Mouse (Mus musculus) gastrocnemius, adult 2 months (tissue): ENCODE data around the gene Med24. TPM values are rescaled to one million over a fixed set of nuclear protein-coding genes. Genes with fewer than 3 reads are reported as not detected.
"Not testable (repeated sequence)": the region's sequence is repeated elsewhere in the genome, so short reads cannot be mapped to it uniquely, and the experiment has no call there.

ENCODE experiments used
- DNase-seq: peaks from one replicate; pipeline ENCODE4 v3.0.0; 2022
- H3K27ac ChIP-seq: fragments of 200-600 bp; 2 replicates; pipeline ENCODE4 v1.8.1; 2022; ENCODE audit warnings: mild to moderate bottlenecking
- H3K4me3 ChIP-seq: fragments of 200-600 bp; 2 replicates; pipeline ENCODE4 v1.8.1; 2022; ENCODE audit warnings: mild to moderate bottlenecking, moderate library complexity
- CTCF ChIP-seq: fragments of 200-600 bp; IDR thresholded peaks from 2 replicates; pipeline ENCODE4 v1.8.1; 2022; ENCODE audit warnings: antibody characterized with exemption, mild to moderate bottlenecking, moderate library complexity
- intact Hi-C: fragments of 180-260 bp; cut with DNase I; formaldehyde crosslinking; loops from one replicate; pipeline ENCODE4 v1.15.1; 2025
- total RNA-seq, 2 experiments: library from RNA; stranded (reverse); gene quantifications; 2 replicates each; pipeline ENCODE4 v1.2.3; 2021

The Med24 gene
- total RNA-seq, 2 experiments from 2014 or later = 52.0 to 58.4 TPM

- peak; percentile 90 for DNase-seq
- intact Hi-C loops = loop anchor here (1.0 kb wide), 1 partner anchor 52 kb away; no protein-coding TSS in a partner anchor
- Histone ChIP-seq H3K4me3 (peak overlapping the region; percentile 14), H3K27ac (peak overlapping the region; percentile 95)
- peak; percentile 75 for TF ChIP-seq CTCF
Measured at GRCm38 (mm10) chr11:98721458-98722226, 7.6 kb downstream of the Med24 start.

GRCm38 (mm10) chr11:98720756-98721155, 8.5 kb downstream of the Med24 start:
- DNase-seq = peak; percentile 15
- no peak overlapping the region for H3K4me3 ChIP-seq
- TF ChIP-seq CTCF = no peak
- intact Hi-C loops = loop anchor here (1.0 kb wide), 1 partner anchor 53 kb away; no protein-coding TSS in a partner anchor
- H3K27ac ChIP-seq = peak overlapping the region; percentile 95

DNA sequence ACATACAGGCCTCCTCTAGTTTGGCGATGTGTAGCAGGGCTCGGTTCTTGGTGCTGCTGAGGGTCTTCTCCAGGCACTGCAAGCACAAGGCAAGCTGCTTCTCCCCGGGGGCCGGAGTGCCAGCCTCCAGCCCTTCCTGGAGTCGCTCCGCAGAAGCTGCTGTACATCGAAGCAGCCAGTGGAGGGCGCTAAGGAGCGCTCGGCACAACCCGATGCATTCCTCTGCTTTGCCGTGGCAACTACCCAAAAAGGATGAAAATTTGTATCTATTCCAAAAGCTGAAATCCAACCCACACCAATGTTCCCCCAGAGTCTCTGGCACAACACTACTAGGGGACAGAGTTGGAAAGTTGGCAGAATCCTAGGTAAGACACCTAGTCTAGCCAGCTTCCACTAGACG, 11.3 kb downstream of the Med24 start:
- Histone ChIP-seq H3K4me3 (peak overlapping the region; percentile 43), H3K27ac (peak overlapping the region; percentile 95)
- intact Hi-C loops = loop anchor here (2.0 kb wide), 1 partner anchor 69 kb away; no protein-coding TSS in a partner anchor
- peak; percentile 88 for DNase-seq
- peak; percentile 98 for TF ChIP-seq CTCF

- peak; percentile 18 for DNase-seq
- H3K4me3 ChIP-seq = no peak overlapping the region
- H3K27ac ChIP-seq = no peak overlapping the region
- intact Hi-C loops = no loop called here
- TF ChIP-seq CTCF = no peak
Measured at GRCm38 (mm10) chr11:98715946-98716345, 13.3 kb downstream of the Med24 start.

GRCm38 (mm10) chr11:98713703-98714102, 15.5 kb downstream of the Med24 start:
- H3K27ac ChIP-seq = no peak overlapping the region
- no peak overlapping the region for H3K4me3 ChIP-seq
- TF ChIP-seq CTCF = no peak
- intact Hi-C loops = no loop called here
- peak; percentile 13 for DNase-seq

DNA sequence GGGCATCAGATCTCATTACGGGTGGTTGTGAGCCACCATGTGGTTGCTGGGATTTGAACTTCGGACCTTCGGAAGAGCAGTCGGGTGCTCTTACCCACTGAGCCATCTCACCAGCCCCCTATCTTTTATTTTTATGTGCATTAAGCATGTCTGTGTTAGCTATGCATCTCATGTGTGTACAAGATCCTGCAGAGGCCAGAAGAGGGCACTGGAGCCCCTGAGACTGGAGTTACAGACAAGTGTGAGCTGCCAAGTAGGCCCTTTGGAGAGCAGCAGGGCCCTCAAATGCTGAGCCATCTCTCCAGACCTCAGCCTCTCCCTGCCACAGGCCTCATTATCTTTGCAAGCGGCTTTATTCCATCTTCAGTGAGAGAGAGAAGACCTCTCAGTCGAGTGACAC, 17.2 kb downstream of the Med24 start:
- intact Hi-C loops, H3K27ac ChIP-seq, H3K4me3 ChIP-seq: not testable (repeated sequence)
- peak; percentile 46 for DNase-seq
- peak; percentile 46 for TF ChIP-seq CTCF

GRCm38 (mm10) chr11:98711046-98711434, 18.2 kb downstream of the Med24 start:
- peak overlapping the region; percentile 36; the same call in 1 of the 2 replicates for H3K4me3 ChIP-seq
- H3K27ac ChIP-seq = peak overlapping the region; percentile 73
- no peak for TF ChIP-seq CTCF
- intact Hi-C loops = no loop called here
- peak; percentile 21 for DNase-seq

- H3K27ac ChIP-seq = peak overlapping the region; percentile 73
- peak overlapping the region; percentile 36 for H3K4me3 ChIP-seq
- intact Hi-C loops = no loop called here
- peak; percentile 93 for TF ChIP-seq CTCF
- peak; percentile 89 for DNase-seq
Measured at GRCm38 (mm10) chr11:98710416-98711045, 18.7 kb downstream of the Med24 start.

DNA sequence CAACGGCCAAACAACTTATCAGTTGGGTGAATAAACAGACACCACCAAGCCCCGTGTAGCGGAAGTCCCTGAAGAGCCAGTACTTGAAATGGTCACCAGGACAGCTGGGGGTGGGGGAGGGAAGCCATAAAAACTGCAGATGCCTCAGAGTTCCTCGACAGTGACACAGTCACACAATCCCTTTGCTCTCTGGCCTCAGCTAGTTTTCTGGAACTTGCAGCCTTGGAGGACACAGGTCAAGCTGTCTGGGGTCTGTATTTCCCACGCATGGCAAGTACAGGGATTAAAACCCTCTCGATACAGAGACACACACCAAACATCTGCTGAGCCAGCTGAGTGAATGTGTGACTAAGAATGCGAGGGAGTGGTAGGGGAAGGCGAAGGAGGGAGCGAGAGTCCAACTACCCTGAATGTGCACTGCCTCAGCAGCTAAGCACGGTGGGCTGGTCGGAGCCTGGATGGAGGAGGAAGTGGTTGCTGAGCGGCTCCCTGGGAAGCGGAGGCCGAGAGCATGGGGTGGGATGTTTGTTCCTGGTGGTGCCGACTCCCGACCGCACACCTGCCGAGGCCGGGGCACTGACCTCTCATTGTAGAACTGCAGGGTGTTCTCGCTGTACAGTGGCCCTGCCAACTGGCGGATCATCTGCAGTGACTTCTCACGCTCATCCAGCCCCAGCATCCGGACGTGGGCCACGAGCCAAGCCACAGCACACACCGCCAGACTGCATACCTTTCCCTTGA, 20.1 kb downstream of the Med24 start:
- Histone ChIP-seq H3K4me3 (peak overlapping the region; percentile 46), H3K27ac (peak overlapping the region; percentile 73)
- intact Hi-C loops = loop anchor here (10.0 kb wide), 1 partner anchor 334 kb away; no protein-coding TSS in a partner anchor
- peak; percentile 67 for DNase-seq
- no peak for TF ChIP-seq CTCF

- DNase-seq = peak; percentile 44
- Histone ChIP-seq H3K4me3 (peak overlapping the region; percentile 46), H3K27ac (peak overlapping the region; percentile 73)
- no peak for TF ChIP-seq CTCF
- intact Hi-C loops = loop anchor here (10.0 kb wide), 1 partner anchor 334 kb away; no protein-coding TSS in a partner anchor
Measured at GRCm38 (mm10) chr11:98708282-98708956, 20.8 kb downstream of the Med24 start.

DNA sequence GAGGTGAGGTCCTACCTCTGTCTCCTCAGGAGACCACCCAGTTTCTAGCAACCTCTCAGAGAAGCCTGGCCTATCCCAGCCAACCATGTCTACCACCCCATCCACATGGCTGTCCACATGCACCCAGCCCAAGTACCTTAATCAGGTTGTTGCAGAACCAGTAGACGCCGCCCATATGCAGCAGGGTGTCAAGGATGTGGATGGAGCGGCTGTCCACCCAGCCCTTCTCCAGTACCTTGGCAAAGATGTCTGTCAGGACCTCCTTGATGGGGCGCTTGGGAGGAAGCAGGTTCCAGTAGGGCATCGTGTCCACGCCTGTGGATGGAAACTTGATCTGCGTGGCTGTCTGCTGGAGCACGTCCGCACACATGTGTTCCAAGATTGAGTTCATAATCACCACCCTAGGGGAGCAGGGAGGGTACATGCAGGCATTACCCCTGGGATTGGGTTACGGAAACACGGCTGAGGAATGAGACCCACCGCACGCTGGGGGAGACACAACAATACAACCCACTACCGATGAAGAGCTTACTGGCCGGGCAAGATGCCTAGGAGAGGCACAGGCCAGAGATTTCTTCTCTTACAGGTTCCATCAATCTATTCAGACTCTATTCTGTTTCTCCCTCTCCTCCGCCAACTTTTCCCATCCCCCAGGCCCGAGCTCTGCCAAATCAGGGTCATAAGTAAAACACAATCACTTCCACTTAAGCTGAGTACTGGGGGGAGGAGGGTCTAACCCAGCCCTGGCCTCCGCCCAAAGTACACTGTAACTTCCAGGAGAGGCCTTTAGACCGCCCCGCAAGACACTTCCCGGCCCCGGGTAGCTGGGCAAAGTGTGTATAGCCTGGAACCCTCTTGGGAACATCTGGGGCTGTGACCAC, 21.6 kb downstream of the Med24 start:
- DNase-seq = peak; percentile 46
- TF ChIP-seq CTCF = no peak
- H3K27ac ChIP-seq = peak overlapping the region; percentile 73; the same call in 1 of the 2 replicates
- no peak overlapping the region for H3K4me3 ChIP-seq
- intact Hi-C loops = loop anchor here (10.0 kb wide), 1 partner anchor 333 kb away; no protein-coding TSS in a partner anchor
